Mouse (Mus musculus): ENCODE results near the gene Pbx4.

DNA sequence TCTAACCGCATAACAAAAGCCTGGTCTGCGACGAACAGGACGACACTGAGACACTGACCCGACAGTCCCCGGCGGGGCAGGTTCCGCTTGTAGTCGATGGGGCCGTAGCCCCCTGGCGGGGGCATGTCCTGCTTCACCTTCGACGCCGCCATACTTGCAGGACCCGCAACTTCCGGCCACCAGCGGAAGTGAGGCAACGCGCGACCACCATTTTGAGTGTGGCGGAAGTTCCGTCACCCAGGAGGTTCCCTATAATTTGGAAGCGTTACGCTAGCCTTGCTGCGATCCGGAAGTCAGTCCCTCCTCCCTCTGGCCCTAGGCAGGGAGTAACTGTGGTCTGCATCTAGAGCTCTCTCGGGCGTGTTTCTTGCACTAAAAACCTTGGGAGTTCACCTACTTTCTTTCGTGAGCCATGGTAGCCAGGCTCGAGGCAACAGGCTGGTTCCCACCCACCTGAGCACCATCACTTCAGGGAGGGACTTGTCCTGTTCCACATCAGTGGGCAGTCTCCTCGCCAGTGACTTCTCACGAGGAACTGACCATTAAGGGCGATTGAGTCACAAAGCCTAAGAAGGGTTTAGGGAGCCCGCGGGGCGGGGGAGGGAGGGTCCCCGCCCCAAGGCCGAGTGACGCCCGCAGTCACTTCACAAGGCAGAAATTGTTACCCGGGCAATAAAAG, 69.3 kb downstream of the Pbx4 start:
- TF ChIP-seq ZC3H11A (IDR thresholded peaks at IDR 0.05; ENCODE audit: borderline replicate concordance, low read depth, low read length) (no peak), CHD2 (IDR thresholded peaks at IDR 0.05; ENCODE audit: low read depth, low read length) (no peak)
